Mouse (Mus musculus) spleen, embryonic (tissue): Measurements from ENCODE around the gene Tbl1xr1.

Experiments used
- CTCF ChIA-PET: fragments of 350-600 bp; sonication (Branson Sonifier 250); formaldehyde crosslinking; loops from one replicate; lab custom pipeline; 2022; lab: Charles Lee

Tbl1xr1 gene

GRCm38 (mm10) chr3:22140111-22140658 lies 63.7 kb downstream of the Tbl1xr1 start:
- CTCF ChIA-PET: interaction anchor here (0.7 to 1.3 kb wide), 2 partner anchors 150 to 336 kb away, joined by 5 to 8 read pairs; no protein-coding TSS in a partner anchor

GRCm38 (mm10) chr3:22141984-22142719 lies 65.7 kb downstream of the Tbl1xr1 start:
- CTCF ChIA-PET: interaction anchor here (0.7 kb wide), 1 partner anchor 53 kb away, joined by 4 read pairs; no protein-coding TSS in a partner anchor

GRCm38 (mm10) chr3:22142846-22143641 lies 66.6 kb downstream of the Tbl1xr1 start:
- CTCF ChIA-PET: interaction anchor here (0.6 to 0.9 kb wide), 3 partner anchors 61 to 286 kb away, joined by 4 to 7 read pairs (median 6); no protein-coding TSS in a partner anchor

GRCm38 (mm10) chr3:22144255-22144654 lies 67.8 kb downstream of the Tbl1xr1 start:
- CTCF ChIA-PET: interaction anchor here (0.5 to 0.9 kb wide), 4 partner anchors 68 to 394 kb away, joined by 3 to 7 read pairs (median 3); partner anchors contain the start of gene Tbl1xr1

- CTCF ChIA-PET: interaction anchor here (0.7 kb wide), 2 partner anchors 52 to 181 kb away, joined by 3 to 6 read pairs; no protein-coding TSS in a partner anchor
Measured at GRCm38 (mm10) chr3:22147433-22147927, 71.0 kb downstream of the Tbl1xr1 start.

GRCm38 (mm10) chr3:22148306-22148932 lies 72.0 kb downstream of the Tbl1xr1 start:
- CTCF ChIA-PET: interaction anchor here (0.6 kb wide), 1 partner anchor 54 kb away, joined by 5 read pairs; no protein-coding TSS in a partner anchor

- CTCF ChIA-PET: no interaction called here
Measured at GRCm38 (mm10) chr3:22150872-22151530, 74.5 kb downstream of the Tbl1xr1 start.

- CTCF ChIA-PET: no interaction called here
Measured at GRCm38 (mm10) chr3:22152773-22153172, 76.3 kb downstream of the Tbl1xr1 start.

GRCm38 (mm10) chr3:22154522-22154921 lies 78.1 kb downstream of the Tbl1xr1 start:
- CTCF ChIA-PET: no interaction called here

- CTCF ChIA-PET: no interaction called here
Measured at GRCm38 (mm10) chr3:22156397-22156796, 79.9 kb downstream of the Tbl1xr1 start.

GRCm38 (mm10) chr3:22162948-22163347 lies 86.5 kb downstream of the Tbl1xr1 start:
- CTCF ChIA-PET: no interaction called here

GRCm38 (mm10) chr3:22167856-22168255 lies 91.4 kb downstream of the Tbl1xr1 start:
- CTCF ChIA-PET: no interaction called here

GRCm38 (mm10) chr3:22168432-22168831 lies 92.0 kb downstream of the Tbl1xr1 start:
- CTCF ChIA-PET: no interaction called here

- CTCF ChIA-PET: no interaction called here
Measured at GRCm38 (mm10) chr3:22171526-22171925, 95.1 kb downstream of the Tbl1xr1 start.

- CTCF ChIA-PET: no interaction called here
Measured at GRCm38 (mm10) chr3:22172410-22172809, 96.0 kb downstream of the Tbl1xr1 start.

GRCm38 (mm10) chr3:22173171-22173570 lies 96.7 kb downstream of the Tbl1xr1 start:
- CTCF ChIA-PET: no interaction called here

GRCm38 (mm10) chr3:22174232-22174631 lies 97.8 kb downstream of the Tbl1xr1 start:
- CTCF ChIA-PET: interaction anchor here (0.5 kb wide), 1 partner anchor 150 kb away, joined by 21 read pairs; no protein-coding TSS in a partner anchor

- CTCF ChIA-PET: no interaction called here
Measured at GRCm38 (mm10) chr3:22180076-22180475, 103.6 kb downstream of the Tbl1xr1 start.

GRCm38 (mm10) chr3:22181026-22181425 lies 104.6 kb downstream of the Tbl1xr1 start:
- CTCF ChIA-PET: no interaction called here

- CTCF ChIA-PET: no interaction called here
Measured at GRCm38 (mm10) chr3:22185265-22185664, 108.8 kb downstream of the Tbl1xr1 start.
